Mouse (Mus musculus) embryo, embryonic 11.5 days (tissue): ENCODE results near the gene Isoc2a.

Experiments
- DNase-seq: peaks from one replicate; pipeline ENCODE4 v3.0.0-alpha.2; 2012; ENCODE audit warnings: low read depth, low spot score

The Isoc2a gene

DNA sequence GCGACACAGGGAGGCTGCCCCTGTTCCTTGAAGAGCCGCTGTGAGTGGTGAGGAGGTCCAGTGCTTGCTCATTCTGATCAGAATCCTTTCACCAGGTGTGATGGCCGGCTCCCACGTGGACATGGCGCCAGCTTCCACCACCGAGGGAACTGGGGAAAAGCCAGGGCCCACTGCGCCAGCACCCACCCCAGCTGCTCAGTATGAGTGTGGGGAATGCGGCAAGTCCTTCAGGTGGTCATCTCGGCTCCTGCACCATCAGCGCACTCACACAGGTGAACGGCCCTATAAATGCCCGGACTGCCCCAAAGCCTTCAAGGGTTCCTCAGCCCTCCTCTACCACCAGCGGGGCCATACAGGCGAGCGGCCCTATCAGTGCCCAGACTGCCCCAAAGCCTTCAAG, 41.7 kb downstream of the Isoc2a start:
- no peak for DNase-seq

DNA sequence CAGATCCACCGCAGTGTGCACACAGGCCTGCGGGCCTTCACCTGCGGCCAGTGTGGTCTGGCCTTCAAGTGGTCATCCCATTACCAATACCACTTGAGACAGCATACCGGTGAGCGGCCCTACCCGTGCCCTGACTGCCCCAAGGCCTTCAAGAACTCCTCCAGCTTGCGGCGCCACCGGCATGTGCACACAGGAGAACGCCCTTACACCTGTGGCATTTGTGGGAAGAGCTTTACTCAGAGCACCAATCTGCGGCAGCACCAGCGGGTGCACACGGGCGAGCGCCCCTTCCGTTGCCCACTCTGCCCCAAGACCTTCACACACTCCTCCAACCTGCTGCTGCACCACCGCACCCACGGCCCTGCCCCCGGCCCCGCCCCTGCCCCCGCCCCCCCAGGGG, 42.1 kb downstream of the Isoc2a start:
- no peak for DNase-seq

DNA sequence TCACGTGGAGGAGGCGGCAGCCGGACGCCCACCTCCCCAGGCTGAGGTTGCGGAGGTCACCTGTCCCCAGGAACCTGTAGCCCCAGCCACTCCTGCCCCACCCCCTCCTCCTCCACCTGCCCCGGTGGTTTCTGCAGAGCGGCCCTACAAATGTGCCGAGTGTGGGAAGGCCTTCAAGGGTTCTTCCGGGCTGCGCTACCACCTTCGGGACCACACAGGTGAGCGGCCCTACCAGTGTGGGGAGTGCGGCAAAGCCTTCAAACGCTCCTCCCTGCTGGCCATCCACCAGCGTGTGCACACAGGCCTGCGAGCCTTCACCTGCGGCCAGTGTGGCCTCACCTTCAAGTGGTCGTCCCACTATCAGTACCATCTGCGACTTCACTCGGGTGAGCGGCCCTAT, 43.0 kb downstream of the Isoc2a start:
- DNase-seq, result no peak

DNA sequence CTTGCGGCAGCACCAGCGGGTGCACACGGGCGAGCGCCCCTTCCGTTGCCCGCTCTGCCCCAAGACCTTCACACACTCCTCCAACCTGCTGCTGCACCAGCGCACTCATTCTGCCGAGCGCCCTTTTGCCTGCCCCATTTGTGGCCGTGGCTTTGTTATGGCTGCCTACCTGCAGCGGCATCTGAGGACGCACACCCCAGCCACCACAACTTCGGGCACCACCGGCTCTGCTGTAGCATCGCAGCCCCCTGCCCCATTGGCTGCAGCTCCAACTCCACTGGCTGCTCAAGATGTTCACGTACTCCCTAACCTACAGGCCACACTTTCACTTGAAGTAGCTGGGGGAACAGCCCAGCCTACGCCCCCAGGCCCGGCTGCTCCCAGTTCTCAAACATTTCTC, 43.5 kb downstream of the Isoc2a start:
- no peak for DNase-seq

DNA sequence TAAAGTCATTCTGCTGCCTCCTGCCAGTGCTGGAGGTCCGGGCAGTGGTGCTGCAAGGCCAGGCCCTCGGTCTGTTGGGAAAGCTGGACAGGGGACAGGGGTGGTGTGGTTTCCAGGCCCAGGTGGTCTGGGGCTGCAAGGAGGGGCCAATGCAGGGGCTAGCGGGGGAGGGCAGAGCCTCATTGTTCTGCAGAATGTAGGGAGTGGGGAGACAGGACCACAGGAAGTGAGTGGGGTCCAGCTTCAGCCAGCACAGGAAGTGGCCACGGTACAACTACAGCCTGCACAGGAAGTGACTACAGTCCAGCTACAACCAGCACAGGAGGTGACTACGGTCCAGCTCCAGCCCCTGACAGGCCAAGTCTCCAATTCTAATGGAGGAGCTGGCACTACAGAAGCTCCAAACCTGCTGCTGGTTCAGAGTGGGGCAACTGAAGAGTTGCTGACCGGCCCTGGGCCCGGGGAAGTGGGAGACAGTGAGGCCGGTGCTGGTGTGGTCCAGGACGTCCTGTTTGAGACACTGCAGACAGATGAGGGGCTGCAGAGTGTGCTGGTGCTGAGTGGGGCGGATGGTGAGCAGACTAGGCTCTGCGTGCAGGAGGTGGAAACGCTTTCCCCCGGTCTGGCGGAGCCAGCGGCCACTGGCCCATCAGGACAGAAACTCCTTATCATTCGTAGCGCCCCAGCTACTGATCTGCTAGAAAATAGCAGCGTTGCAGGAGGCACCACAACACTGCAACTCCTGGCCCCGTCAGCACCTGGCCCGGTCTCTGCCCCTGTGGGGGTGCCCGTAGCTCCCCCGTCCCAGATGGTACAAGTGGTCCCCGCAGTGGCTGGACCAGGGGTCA, 44.2 kb downstream of the Isoc2a start:
- DNase-seq, result no peak

DNA sequence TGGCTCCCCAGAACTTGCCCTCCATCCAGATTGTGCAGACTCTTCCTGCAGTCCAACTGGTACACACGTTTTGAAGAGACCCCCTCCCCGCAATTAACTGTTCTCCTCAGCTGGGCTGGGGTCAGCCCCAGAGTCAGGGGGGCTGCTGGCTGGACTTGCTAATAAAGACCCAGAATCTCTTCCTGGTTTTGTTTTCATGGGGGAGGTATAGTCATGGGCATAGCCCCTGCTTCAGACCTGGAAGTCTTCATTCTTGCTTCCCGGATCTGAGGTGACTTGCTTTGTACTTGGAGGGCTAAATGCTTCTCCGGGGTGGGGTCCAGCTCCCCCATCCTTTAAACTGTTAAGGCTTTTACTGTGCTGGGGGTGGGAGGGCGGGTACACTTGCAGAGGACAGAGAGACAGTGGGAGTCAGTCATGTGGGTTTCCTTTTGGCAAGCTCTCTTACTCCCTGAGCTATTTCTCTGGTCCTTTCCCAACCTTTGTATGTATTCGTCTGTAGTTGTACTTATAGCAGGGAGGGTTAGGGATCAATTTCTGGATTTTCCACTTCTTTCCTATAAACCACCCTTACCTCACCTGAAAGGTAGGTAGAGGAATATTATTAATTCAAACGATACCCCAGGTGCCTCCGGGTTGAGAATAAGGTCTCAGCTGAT, 45.0 kb downstream of the Isoc2a start, which contains the start of gene Nat14:
Gene Nat14, plus strand, starts transcription at position 205 of the 659 bp plus-strand sequence.
- no peak for DNase-seq

DNA sequence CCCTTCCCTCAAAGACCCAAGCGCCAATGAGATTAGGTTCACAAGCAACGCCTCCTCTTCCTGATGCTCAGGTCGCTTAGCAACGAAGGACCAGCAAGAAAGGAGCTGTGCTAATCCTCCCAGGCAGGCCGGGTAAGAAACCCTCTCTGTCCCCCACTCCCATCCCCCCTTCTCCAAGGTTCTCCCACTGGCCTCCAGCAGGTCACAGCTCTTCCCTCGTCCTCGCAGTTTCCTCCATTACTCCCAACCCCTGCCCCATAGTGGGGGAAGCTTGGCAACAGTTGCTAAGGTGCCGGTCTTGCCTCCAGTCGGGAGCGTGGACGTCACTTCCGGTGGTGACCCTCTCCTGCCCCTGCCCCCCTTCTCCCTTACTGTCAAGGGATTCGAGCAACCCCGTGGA, 45.6 kb downstream of the Isoc2a start:
- peak; percentile 79 for DNase-seq

DNA sequence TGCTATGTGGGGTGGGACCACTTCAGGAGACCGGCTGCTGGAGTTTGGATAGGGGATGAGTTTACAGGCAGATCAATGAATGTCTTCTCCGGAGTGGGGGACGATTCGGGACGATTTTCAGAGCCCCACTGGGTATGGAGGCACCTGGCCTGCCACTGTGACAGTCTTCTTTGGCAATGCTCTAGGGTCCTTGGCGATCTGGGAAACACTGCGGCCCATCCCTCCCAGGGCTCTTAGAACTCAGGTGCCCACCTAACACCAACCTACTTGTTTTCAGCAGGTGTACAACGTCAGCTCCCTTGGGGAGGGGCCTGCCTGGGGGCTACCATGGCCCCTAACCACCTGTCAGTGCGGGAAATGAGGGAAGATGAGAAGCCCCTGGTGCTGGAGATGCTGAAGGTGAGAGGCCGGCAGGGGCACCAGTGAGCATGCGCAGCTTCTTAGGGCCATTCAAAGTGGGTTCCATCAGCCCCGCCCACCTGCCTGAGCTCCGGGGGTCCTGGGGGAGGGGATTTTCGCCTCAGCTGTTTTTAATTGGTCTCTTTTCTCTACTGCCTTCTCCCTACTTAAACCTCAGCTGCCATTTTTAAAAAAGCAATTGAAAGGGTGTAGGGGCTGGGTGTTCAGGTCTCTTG, 46.1 kb downstream of the Isoc2a start:
- DNase-seq, result no peak

DNA sequence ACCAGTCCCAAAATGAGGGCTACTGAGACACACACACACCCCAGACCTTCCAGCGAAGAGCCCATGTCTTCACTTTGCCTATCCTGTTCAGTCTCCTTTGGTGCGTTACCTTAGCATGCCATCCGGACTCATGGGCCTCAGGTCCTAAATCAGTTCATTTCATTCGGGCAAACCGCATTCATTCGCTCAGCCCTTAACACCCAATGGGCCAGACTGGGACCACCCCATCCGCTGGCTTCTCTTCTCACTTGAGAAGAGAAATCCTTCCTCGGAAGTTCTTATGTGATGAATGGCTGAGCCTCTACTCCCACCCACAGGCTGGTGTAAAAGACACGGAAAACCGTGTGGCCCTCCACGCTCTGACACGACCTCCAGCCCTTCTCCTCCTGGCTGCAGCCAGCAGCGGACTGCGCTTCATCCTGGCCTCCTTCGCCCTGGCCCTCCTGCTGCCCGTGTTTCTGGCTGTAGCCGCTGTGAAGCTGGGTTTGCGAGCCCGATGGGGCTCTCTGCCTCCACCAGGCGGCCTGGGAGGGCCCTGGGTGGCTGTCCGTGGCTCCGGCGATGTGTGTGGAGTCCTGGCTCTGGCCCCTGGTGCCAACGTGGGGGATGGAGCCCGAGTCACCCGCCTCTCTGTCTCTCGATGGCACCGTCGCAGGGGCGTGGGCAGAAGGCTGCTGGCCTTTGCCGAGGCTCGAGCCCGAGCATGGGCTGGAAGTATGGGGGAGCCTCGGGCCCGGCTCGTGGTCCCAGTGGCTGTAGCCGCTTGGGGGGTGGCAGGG, 46.8 kb downstream of the Isoc2a start:
- DNase-seq, result no peak

DNA sequence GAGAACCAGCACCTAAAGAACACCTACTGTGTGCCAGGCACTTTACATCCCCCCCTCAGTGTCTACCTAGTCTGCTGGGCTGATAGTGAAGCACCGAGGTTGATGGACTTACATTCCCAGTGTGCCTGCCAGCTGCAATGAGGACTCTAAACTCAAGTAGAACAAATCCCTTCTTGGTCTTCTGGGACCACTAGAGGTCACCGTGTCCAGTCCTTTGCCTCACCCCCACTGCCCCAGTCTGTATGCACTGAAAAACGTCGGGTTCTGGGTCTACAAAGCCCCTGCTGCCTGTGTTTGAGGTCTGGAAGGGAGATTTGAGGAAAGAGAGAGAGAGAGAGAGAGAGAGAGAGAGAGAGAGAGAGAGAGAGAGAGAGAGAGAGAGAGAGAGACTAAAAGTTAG, 47.5 kb downstream of the Isoc2a start:
- no peak for DNase-seq

DNA sequence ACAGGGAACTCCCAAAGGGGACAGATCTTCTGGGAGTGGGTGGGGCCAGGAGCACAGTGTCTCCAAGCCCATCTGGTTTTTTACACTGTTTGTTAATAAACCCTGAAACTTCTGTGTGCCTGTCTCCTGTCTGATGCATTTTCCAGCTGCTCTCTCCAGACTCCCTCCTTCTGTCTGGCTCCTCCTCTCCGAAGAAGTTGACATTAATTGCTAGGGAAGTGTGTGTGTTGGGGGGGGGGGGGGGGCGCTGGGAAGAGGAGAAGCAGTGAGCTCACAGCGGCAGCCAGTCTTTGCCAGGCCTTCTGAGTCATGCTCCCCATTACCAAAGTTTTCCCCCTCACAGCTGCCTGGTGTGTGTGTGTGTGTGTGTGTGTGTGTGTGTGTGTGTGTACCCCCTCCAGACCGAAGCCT, 47.9 kb downstream of the Isoc2a start:
- no peak for DNase-seq

DNA sequence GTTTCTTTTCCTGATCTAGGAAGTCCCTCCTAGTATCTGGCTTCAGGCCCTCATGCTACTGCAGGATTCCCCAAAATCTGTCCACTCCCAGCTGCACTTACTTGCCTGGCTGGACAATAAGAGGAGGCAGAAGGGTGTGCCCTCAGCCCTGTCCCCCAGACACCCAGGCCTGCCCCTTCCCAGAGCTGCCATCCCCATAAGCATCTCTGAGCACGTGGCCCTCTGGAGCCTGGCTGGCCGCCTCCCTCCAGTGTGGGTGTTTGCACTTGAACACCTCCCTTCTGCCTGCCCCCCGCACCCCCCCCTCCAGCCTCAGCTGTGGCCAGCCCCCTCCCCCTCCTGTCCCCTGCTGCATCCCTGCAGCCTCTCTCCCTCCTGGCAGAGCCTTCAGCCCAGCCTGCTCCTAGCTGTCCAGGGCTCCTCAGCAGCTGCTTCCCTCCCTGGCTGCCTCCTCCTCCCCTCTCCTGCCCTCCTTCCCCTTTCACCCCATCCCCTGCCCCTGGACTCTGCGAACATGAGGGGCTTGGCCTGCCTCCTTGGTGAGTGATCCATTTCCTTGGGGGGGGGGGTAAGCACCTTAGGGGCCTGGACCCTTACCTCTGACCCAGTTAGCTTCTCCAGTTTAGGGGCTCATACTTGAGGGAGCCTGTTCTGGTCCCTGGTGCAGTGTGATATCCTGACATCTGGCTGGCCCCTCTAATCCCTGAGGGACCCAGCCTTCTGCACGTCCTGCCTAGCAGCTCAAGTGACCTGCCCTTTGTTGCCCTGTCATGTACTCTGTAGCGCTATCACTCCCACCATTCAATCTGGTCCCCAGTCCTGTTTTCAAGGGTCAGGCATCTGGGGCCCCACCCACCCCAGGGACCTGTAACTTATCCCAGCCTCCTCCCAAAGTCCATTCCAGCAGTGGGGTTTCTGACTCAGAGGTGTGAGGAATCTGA, 48.8 kb downstream of the Isoc2a start, which contains the start of gene Ssc5d:
Gene Ssc5d, plus strand, starts transcription at position 345 of the 941 bp plus-strand sequence.
- no peak for DNase-seq

DNA sequence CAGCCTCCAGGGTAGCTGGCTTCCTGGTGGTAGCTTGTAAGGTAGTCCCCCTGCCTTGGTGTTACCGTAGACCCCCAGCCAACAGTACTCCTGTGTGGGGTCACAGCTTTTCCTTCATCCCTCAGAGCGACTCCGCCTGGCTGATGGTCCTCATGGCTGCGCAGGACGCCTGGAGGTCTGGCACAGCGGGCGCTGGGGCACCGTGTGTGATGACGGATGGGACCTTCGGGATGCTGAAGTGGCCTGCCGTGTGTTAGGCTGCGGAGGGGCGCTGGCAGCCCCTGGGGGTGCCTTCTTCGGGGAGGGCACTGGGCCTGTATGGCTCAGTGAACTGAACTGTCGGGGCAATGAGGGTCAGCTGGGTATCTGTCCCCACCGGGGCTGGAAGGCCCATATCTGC, 49.9 kb downstream of the Isoc2a start:
- DNase-seq, result no peak

DNA sequence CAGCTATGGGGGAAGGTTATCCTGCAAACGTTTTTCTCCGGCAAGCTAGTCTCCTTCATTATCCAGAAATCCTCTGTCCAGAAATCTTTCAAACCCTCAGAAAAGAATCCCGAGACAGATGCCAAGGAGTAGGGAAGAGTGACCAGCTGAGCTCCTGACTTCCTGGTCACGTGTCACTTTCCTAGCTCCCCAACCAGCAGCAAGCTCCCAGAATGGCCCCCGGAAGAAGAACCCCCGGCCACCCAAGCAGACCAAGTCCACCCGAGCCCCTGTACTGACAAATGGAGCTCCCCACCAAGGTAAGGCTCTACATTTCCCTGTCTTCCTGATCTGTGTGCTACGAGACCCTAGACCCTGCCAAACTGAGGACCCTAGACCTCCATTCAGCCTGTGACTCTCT, 50.8 kb downstream of the Isoc2a start:
- no peak for DNase-seq

DNA sequence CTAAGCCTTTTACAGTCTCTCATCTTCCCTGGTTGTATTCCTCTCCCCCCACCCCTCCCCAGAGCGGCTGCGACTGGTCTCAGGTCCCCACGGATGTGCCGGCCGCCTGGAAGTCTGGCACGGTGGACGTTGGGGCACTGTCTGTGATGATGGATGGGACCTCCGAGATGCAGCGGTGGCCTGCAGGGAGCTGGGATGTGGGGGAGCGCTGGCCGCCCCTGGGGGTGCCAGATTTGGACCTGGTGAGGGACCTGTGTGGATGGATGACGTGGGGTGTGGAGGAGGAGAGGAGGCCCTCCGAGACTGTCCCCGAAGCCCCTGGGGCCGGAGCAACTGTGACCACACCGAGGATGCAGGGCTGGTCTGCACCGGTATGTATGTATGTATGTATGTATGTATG, 51.4 kb downstream of the Isoc2a start:
- no peak for DNase-seq

DNA sequence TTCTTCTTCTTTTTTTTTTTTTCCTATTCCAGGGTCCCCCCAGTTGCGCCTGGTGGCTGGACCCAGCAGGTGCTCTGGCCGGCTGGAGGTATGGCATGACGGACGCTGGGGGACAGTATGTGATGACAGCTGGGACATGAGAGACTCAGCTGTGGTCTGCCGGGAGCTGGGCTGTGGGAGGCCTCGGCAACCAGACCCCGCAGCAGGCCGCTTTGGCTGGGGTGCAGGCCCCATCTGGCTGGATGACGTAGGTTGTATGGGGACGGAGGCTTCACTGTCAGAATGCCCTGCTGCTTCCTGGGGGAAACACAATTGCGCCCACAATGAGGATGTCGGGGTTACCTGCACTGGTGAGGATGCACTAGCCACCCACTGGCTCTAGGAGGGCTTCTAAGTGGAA, 56.1 kb downstream of the Isoc2a start:
- no peak for DNase-seq

DNA sequence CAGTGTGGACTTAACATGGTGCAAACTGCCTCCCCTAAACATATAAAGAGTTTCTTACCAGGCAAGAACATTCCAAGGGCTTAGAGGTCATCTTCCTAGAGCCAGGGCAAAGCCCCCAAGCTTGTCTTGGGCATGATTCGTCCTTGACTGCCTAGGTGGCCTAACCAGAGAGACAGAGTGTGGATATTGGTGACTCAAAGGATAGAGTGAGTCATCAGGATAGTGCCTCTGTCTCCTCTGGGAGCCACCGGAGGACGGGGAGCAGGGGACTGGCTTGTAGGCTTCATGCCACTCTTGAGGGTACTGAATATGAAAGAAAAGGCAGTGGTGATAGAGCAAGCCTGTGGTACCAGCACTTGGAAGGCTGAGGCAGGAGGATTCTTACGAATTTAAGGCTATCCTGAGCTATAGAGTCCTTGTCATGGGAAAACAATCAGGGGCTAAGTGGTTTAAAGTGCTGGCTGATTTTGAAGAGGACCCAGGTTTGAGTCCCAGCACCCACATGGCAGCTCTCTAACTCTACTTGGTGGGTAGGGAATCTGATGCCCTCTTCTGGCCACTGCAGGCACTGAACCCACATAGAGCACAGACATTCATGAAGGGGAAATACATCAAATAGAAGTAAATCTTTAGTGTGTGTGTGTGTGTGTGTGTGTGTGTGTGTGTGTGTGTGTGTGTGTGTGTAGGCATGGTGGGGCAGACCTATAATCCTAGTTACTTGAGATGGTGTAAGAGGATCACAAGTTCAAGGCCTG, 57.4 kb downstream of the Isoc2a start:
- DNase-seq, result no peak

DNA sequence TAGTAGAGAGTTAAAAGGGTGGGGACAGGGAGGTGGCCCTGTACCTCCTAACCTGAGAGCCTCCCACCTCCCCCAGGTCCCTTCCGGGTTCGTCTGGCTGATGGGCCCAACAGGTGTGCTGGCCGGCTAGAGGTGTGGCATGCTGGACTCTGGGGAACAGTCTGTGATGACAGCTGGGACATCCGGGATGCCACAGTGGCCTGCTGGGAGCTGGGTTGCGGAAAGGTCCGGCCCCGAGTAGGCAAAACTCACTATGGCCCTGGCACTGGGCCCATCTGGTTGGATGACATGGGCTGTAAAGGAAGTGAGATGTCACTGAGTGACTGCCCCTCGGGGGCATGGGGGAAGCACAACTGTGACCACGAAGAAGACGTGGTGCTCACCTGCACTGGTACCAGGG, 59.9 kb downstream of the Isoc2a start:
- no peak for DNase-seq

DNA sequence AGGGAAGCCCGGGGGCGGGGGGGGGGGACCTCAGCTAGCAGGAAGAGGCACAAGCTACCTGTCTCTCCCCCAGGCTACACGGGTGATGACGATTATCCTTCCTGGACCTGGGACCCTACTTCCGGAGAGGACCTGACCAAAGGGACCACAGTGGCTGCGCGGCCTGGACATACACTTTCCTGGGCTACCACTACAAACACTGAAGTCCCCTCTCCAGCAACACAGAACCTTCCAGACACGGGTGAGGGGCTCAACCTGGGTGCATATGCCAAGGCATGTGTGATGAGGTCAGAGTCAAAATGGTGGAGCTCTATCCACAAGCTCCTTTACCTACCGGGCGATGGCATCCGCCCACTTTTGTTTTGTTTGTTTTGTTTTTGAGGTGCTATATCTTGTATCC, 60.4 kb downstream of the Isoc2a start:
- DNase-seq, result no peak

DNA sequence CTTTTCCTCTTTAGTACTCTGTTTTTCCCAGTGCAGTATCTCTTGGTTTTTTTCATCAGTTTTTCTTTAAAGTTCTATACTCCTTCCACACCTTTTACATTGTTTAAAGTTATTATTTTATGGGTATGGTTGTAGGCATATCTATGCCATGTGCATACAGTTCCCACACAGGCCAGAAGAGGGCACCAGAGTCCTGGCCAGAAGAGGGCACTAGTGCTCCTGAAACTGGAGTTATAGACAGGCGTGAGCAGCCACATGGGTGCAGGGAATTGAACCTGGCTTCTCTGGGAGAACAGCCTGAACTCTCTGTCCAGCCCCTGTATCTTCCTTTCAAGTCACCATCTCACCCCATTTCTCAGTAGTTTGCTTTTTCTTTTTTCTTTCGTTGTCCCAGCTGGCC, 61.5 kb downstream of the Isoc2a start:
- no peak for DNase-seq
